31 mouse cellular contexts compared by ENCODE assay signal in genomic region chr11:121019501-121019900, GRCm38 (mm10). TPM values are rescaled to one million over a fixed set of nuclear protein-coding genes. Genes with fewer than 3 reads are reported as not detected.
DNase-seq lines count a peak whose midpoint lies in the region; ATAC-seq and TF ChIP-seq lines count a peak whose summit lies in the region.
"Had no signal": no experiment of that assay in that cellular context is flagged by ENCODE, and none has a peak within 500 bp of the region (broad histone marks: within the 10 kb centered on the region; RNA-seq: fewer than 3 reads in every experiment).

No protein-coding gene starts in this region.

- no peak overlapping the region for H3K4me3 ChIP-seq in small intestine, adult 2 months (ENCODE audit: low read depth, low read length)
- H3K4me3 ChIP-seq: embryonic facial prominence, embryonic 13.5 days; embryonic facial prominence, embryonic 15.5 days; erythroblast, embryonic 14.5 days; forebrain, embryonic 10.5 days; forebrain, embryonic 12.5 days had no signal

- H3K27ac ChIP-seq in small intestine, adult 2 months (ENCODE audit: insufficient read depth, low read depth, low read length) = peak overlapping the region; percentile 61
- H3K27ac ChIP-seq: embryonic facial prominence, embryonic 13.5 days; embryonic facial prominence, embryonic 15.5 days; forebrain, embryonic 10.5 days; forebrain, embryonic 12.5 days had no signal

- H3K27me3 ChIP-seq in small intestine, adult 2 months (ENCODE audit: control insufficient read depth, insufficient read depth, low read length) = no peaks in the 10 kb centered on the region
- H3K27me3 ChIP-seq: embryonic facial prominence, embryonic 13.5 days; embryonic facial prominence, embryonic 15.5 days; forebrain, embryonic 12.5 days had no signal

- no peak for TF ChIP-seq CTCF in small intestine, adult 2 months (IDR thresholded peaks at IDR 0.05; ENCODE audit: extremely low read depth, insufficient read length, insufficient replicate concordance, low read depth, low read length)

- H3K36me3 ChIP-seq in small intestine, adult 2 months (ENCODE audit: control insufficient read depth, insufficient read depth, low read length) = no peaks in the 10 kb centered on the region
- H3K36me3 ChIP-seq: embryonic facial prominence, embryonic 13.5 days; embryonic facial prominence, embryonic 15.5 days; forebrain, embryonic 10.5 days; forebrain, embryonic 12.5 days; G1E had no signal

- H3K4me1 ChIP-seq in small intestine, adult 2 months (ENCODE audit: control insufficient read depth, insufficient read depth, insufficient read length, low read length) = peaks cover 5% of the 10 kb centered on the region; the same call in 1 of the 2 replicates
- H3K4me1 ChIP-seq: embryonic facial prominence, embryonic 13.5 days; forebrain, embryonic 10.5 days had no signal

- peak; percentile 54 for DNase-seq in CD4-positive helper T cell, adult 2 months (ENCODE audit: low read depth, low spot score)
- peak; percentile 60 for DNase-seq in T-cell, adult 2 months (ENCODE audit: low spot score)
- DNase-seq in neural tube, embryonic 10.5 days (ENCODE audit: extremely low spot score, low spot score) = no peak
- DNase-seq in thymus, postnatal 25 days = no peak
- DNase-seq in adrenal gland, adult 2 months = no peak
- DNase-seq: adrenal gland, adult 8-10 months; adrenal gland, postnatal 14 days; adrenal gland, postnatal 36 days; B cell, adult 2 months; cerebellum, adult 11 months; cerebellum, adult 18-20 months; cerebellum, adult 8-10 months; cerebellum, adult 9-11 months; cerebellum, postnatal 14 days; cerebellum, postnatal 36 days; embryo, embryonic 11 days had no signal

- TF ChIP-seq POLR2A in small intestine, adult 2 months (IDR thresholded peaks at IDR 0.05; ENCODE audit: low read depth, low read length) = no peak

- 85% methylated on average over 5 of the region's 5 CpGs for WGBS in small intestine, adult 2 months

- ATAC-seq in megakaryocyte, adult 5-6 weeks (ENCODE audit: poor library complexity, severe bottlenecking) = peak; percentile 61
- ATAC-seq: forebrain, embryonic 14.5 days; forebrain, embryonic 16.5 days; Patski had no signal

RNA-seq across cellular contexts. Expression of gene Cd7, which starts 19.7 kb away (rescaled TPM):
- 52.3 and 53.9 TPM in 2 replicates for total RNA-seq in megakaryocyte, adult 5-6 weeks (2015)
- 14.8 and 17.3 TPM in 2 replicates for total RNA-seq in megakaryocyte, adult 5-6 weeks (2017)
- 41.0 and 57.7 TPM in 2 replicates for polyA plus RNA-seq in small intestine, adult 2 months (2012; rRNA removed)
- under 1 TPM; 0.69 TPM for total RNA-seq in adrenal gland, adult 2 months (2021)
- 1.8 and 3.3 TPM in 2 replicates for polyA plus RNA-seq in adrenal gland, adult 2 months (2012; rRNA removed)
- total RNA-seq: G1E had no signal
- polyA plus RNA-seq: embryonic facial prominence, embryonic 11.5 days; erythroblast, embryonic 14.5 days; forebrain, embryonic 10.5 days; forebrain, embryonic 12.5 days; forebrain, embryonic 14.5 days; forebrain, embryonic 16.5 days; G1E; Patski had no signal

RNA-seq across cellular contexts. Expression of gene Csnk1d, which starts 28.4 kb away (rescaled TPM):
- 56.0 and 64.8 TPM in 2 replicates for total RNA-seq in megakaryocyte, adult 5-6 weeks (2015)
- total RNA-seq in megakaryocyte, adult 5-6 weeks (2017) = 67.8 and 69.7 TPM in 2 replicates
- polyA plus RNA-seq in small intestine, adult 2 months (2012; rRNA removed) = 26.5 and 60.8 TPM in 2 replicates
- total RNA-seq in adrenal gland, adult 2 months (2021) = 100 to 1,000 TPM; 114 to 126 TPM
- 39.8 and 48.7 TPM in 2 replicates for polyA plus RNA-seq in adrenal gland, adult 2 months (2012; rRNA removed)

RNA-seq across cellular contexts. Expression of gene Sectm1b, which starts 43.9 kb away (rescaled TPM):
- not detected in 2 replicates for total RNA-seq in megakaryocyte, adult 5-6 weeks (2015)
- total RNA-seq in megakaryocyte, adult 5-6 weeks (2017) = not detected in 2 replicates
- polyA plus RNA-seq in small intestine, adult 2 months (2012; rRNA removed) = 152 and 325 TPM in 2 replicates
- total RNA-seq in adrenal gland, adult 2 months (2021) = not detected
- polyA plus RNA-seq in adrenal gland, adult 2 months (2012; rRNA removed) = not detected in 2 replicates
- total RNA-seq: adrenal gland, adult 8-10 months; adrenal gland, postnatal 14 days; adrenal gland, postnatal 36 days; CH12.LX; common myeloid progenitor, adult 5-6 weeks had no signal
- polyA plus RNA-seq: brain, embryonic 14.5 days; embryonic facial prominence, embryonic 11.5 days; erythroblast, embryonic 14.5 days; forebrain, embryonic 10.5 days; forebrain, embryonic 12.5 days; forebrain, embryonic 14.5 days; forebrain, embryonic 16.5 days; G1E had no signal

Comparison
In these comparisons a context has a peak if more than half of its experiments do, and no peak if none do; other contexts are left out.
1. DNase-seq: peak in CD4-positive helper T cell, adult 2 months (single experiment) and T-cell, adult 2 months (single experiment); none in neural tube, embryonic 10.5 days (single experiment), thymus, postnatal 25 days (single experiment) and adrenal gland, adult 2 months (single experiment).
2. RNA of gene Cd7, which starts 19.7 kb away (total RNA-seq): 14.8 to 53.9 TPM in megakaryocyte, adult 5-6 weeks; 0.69 TPM in adrenal gland, adult 2 months; every median in the first group is over 4 times any median in the second.